Mouse (Mus musculus) liver, embryonic 14.5 days (tissue): ENCODE data around the gene Serpinb9.

Experiments used
- CTCF ChIP-seq: IDR thresholded peaks from 2 replicates; pipeline ENCODE4 v1.5.1; 2016; ENCODE audit warnings: antibody characterized with exemption, low read depth, control low read depth
- EP300 ChIP-seq: IDR thresholded peaks from 2 replicates; pipeline ENCODE4 v1.6.1; 2016; ENCODE audit warnings: antibody characterized with exemption, low read depth

DNA sequence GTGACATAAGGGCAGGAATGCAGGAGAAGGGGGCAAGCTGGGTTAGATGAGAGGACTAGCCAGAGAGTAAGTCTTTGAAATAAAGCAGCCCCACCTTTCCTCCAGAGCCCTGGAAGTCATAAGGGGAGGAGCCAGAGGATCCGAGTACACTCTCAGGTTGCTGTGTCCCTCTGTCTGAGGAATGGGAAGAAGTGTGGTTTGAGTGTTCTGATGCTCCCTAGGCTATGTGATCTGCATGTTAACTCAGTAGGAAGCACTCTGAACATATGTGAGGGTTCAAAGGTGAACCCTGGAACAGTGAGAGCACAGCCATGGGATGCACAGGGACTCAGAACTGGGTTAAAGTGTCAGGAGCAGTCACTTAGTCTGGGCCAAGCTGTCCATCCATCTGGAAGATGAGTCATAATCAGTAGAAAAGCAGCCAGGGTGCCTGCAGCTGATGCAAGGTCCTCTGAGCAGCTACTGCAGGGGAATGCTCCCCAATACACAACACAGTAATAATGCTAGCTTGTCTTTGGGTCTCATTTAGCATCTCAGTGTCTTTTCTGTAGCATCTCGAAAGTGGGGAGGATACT is 2.5 kb downstream of the Serpinb9 start:
- TF ChIP-seq CTCF (no peak), EP300 (no peak)
